Mouse (Mus musculus) stomach, postnatal 0 days (tissue): ENCODE measurements around the gene Alox12e. TPM values are rescaled to one million over a fixed set of nuclear protein-coding genes. Genes with fewer than 3 reads are reported as not detected.

Experiments
- ATAC-seq: fragments of 200-750 bp; cut with Nextera tagmentation; 2 replicates; pipeline ENCODE4 v1.8.0; 2017; ENCODE audit not compliant: low FRiP score, low TSS enrichment
- DNase-seq: peaks from one replicate; pipeline ENCODE4 v3.0.0-alpha.2; 2016; ENCODE audit warnings: low spot score
- H3K27ac ChIP-seq: fragments of 300-500 bp; sonication (generic); replicated peaks from 2 replicates; pipeline ENCODE4 v1.5.1; 2014; ENCODE audit warnings: mild to moderate bottlenecking, control low read depth
- H3K27me3 ChIP-seq: fragments of 300-500 bp; sonication (generic); 2 replicates; pipeline ENCODE4 v1.6.1; 2014; ENCODE audit warnings: low read length; ENCODE audit not compliant: control insufficient read depth, insufficient read depth
- H3K36me3 ChIP-seq: fragments of 300-500 bp; sonication (generic); 2 replicates; pipeline ENCODE4 v1.6.1; 2014; ENCODE audit warnings: low read length, mixed read lengths; ENCODE audit not compliant: control insufficient read depth, insufficient read depth
- H3K4me1 ChIP-seq: fragments of 300-500 bp; sonication (generic); replicated peaks from 2 replicates; pipeline ENCODE4 v1.6.1; 2014; ENCODE audit warnings: antibody characterized with exemption; ENCODE audit not compliant: control insufficient read depth, insufficient read depth
- H3K4me2 ChIP-seq: fragments of 300-500 bp; sonication (generic); replicated peaks from 2 replicates; pipeline ENCODE4 v1.6.1; 2014; ENCODE audit warnings: low read depth, mild to moderate bottlenecking, control low read depth, moderate library complexity
- H3K4me3 ChIP-seq: fragments of 300-500 bp; sonication (generic); 2 replicates; pipeline ENCODE4 v1.5.1; 2014; ENCODE audit warnings: low read depth, low read length, control low read depth
- H3K9ac ChIP-seq: fragments of 300-500 bp; sonication (generic); 2 replicates; pipeline ENCODE4 v1.6.1; 2014; ENCODE audit warnings: mild to moderate bottlenecking, low read length, control low read depth, mixed read lengths
- H3K9me3 ChIP-seq: fragments of 300-500 bp; sonication (generic); 2 replicates; pipeline ENCODE4 v1.6.1; 2016; ENCODE audit warnings: low read length; ENCODE audit not compliant: control insufficient read depth
- CTCF ChIP-seq: IDR thresholded peaks from 2 replicates; pipeline ENCODE4 v1.5.1; 2016; ENCODE audit warnings: antibody characterized with exemption, low read depth, mild to moderate bottlenecking, moderate library complexity
- EP300 ChIP-seq: optimal IDR thresholded peaks from 2 replicates; pipeline ENCODE3; 2016; ENCODE audit warnings: antibody characterized with exemption
- WGBS: fragments of 180-500 bp; shearing (Covaris S2); extraction: QIAGEN DNeasy Blood & Tissue Kit; methylation state at CpG from one replicate; pipeline ENCODE4 v1.1.7; 2014; 5-methylcytosine and 5-hydroxymethylcytosine counted together
- polyA plus RNA-seq: library from polyadenylated mRNA; unstranded; fragments of >200 nt; fragmentation: Nextera tagmentation; extraction: Ambion mirVana; gene quantifications from 2 replicates; pipeline ENCODE4 v1.2.1, GENCODE M21; 2015

Gene Alox12e
- polyA plus RNA-seq, 1 experiment from 2014 or later = 0.05 TPM

DNA sequence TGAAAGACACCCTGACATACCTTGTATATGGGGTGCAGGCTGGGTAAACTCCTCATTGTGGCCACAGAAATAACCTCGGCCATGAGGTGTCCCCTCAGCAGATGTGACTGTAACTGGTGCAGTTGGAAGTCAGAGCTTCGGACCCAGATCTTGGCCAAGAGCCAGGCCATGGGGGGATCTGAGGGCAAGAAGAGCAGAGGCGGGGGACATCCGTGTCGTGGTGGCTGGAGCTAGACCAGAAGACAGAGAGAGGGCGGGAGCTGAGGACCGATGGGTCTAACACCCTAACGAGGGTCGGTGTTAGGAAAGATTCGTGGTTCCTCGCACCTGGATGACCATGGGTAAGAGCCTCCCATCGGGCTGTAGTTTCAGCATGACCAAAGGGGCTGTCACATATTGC lies 2.8 kb downstream of the Alox12e start:
- H3K4me3 ChIP-seq = no peak overlapping the region
- TF ChIP-seq EP300 (no peak), CTCF (no peak)
- peaks cover 2% of the 10 kb centered on the region; the same call in 1 of the 2 replicates for H3K27me3 ChIP-seq
- H3K9ac ChIP-seq = no peak overlapping the region
- no peaks in the 10 kb centered on the region for H3K9me3 ChIP-seq
- no peaks in the 10 kb centered on the region for H3K36me3 ChIP-seq
- DNase-seq (no peak), ATAC-seq (no peak)
- 79% methylated on average over 12 of the region's 12 CpGs for WGBS
- H3K4me2 ChIP-seq = no peak overlapping the region
- H3K27ac ChIP-seq = no peak overlapping the region
- no peaks in the 10 kb centered on the region for H3K4me1 ChIP-seq

DNA sequence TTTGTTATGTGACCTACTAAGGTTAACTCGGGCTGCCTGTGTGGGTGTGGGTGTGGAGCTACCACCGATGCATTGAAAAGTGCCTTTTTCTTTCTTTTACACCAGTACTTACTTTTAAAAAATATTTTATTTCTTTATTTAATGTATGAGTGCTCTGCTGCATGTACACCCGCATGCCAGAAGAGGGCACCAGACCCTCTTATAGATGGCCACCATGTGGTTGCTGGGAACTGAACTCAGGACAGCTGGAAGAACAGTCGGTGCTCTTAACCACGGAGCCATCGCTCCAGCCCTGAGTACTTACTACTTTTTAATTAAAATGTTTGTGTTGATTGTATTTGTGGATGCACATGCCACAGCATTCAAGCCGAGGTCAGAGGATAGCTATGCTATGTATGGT lies 8.6 kb downstream of the Alox12e start:
- H3K4me1 ChIP-seq = no peaks in the 10 kb centered on the region
- H3K27me3 ChIP-seq = no peaks in the 10 kb centered on the region
- no peaks in the 10 kb centered on the region for H3K9me3 ChIP-seq
- ATAC-seq (no peak), DNase-seq (peak; percentile 28)
- 39% methylated on average over 7 of the region's 7 CpGs for whole genome bisulfite sequencing
- no peak overlapping the region for H3K4me2 ChIP-seq
- H3K27ac ChIP-seq = no peak overlapping the region
- H3K9ac ChIP-seq = no peak overlapping the region
- TF ChIP-seq EP300 (no peak), CTCF (peak; percentile 75)
- no peak overlapping the region for H3K4me3 ChIP-seq
- no peaks in the 10 kb centered on the region for H3K36me3 ChIP-seq

DNA sequence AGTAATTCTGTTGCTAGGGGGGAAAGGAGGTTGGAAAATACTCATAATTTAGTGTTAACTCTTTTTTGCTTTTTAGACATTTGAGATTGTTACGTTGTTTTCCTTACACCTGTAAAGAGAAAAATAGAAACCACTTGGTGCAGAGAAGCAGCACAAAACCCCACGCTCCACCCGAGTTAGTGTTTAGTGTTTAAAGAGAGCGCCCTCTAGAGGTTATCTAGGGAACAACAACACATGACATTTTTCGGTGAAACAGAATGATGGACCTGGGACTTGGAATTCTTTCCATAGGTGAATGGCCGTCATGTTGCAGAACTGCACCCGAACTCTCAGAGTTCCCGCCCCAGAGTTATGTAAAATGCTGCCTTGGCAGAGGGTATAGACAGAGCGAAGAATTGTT lies 13.1 kb downstream of the Alox12e start:
- DNase-seq (no peak), ATAC-seq (no peak)
- Histone ChIP-seq H3K9me3 (no peaks in the 10 kb centered on the region), H3K4me3 (no peak overlapping the region), H3K9ac (no peak overlapping the region), H3K27me3 (no peaks in the 10 kb centered on the region), H3K4me2 (no peak overlapping the region), H3K36me3 (no peaks in the 10 kb centered on the region), H3K4me1 (no peaks in the 10 kb centered on the region), H3K27ac (no peak overlapping the region)
- no peak for TF ChIP-seq EP300
- peak; percentile 83 for TF ChIP-seq CTCF
- WGBS = 12% methylated on average over 9 of the region's 9 CpGs

DNA sequence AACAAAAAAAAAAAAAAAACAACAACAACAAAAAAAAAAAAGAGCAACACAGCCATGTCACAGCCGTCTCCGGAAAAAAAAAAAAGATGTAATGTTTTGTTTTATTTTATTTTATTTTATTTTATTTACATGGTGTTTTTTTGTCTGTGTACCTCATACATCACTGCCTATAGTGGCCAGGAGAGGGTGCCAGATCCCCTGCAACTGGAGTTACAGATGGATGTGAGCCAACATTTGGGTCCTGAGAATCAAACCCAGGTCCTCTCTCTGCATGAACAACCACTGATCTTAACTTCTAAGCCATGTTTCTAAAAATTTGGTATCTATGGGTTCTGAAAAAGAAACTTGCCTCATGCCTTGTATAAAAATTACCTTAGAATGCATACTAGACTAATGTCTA lies 14.1 kb downstream of the Alox12e start:
- Histone ChIP-seq H3K9me3 (no peaks in the 10 kb centered on the region), H3K4me2 (no peak overlapping the region), H3K4me3 (no peak overlapping the region), H3K27me3 (no peaks in the 10 kb centered on the region), H3K27ac (no peak overlapping the region), H3K9ac (no peak overlapping the region), H3K4me1 (no peaks in the 10 kb centered on the region), H3K36me3 (no peaks in the 10 kb centered on the region)
- 89% methylated on average over 2 of the region's 2 CpGs for WGBS
- TF ChIP-seq CTCF = peak; percentile 57
- no peak for TF ChIP-seq EP300
- no peak for ATAC-seq
- DNase-seq = no peak

DNA sequence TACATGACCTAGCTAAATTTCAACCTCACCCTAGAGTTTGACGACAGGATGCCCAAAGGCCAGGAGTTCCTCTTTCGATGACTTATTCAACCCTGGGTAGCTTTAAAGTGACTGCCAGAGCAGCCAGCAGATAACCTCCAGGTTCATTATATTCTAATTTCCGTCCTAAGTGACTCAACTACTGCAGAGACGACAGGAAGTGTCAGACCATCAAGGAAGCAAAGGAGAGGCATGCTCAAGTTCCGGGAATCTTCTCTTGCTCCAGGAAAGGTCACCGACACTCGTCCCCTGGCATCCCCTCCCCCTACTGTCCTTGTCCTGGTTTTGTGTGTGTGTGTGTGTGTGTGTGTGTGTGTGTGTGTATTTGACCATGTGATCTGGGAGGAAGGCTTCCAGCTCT lies 16.3 kb downstream of the Alox12e start:
- Histone ChIP-seq H3K36me3 (no peaks in the 10 kb centered on the region), H3K27ac (no peak overlapping the region), H3K4me1 (no peaks in the 10 kb centered on the region), H3K4me3 (no peak overlapping the region), H3K9me3 (no peaks in the 10 kb centered on the region), H3K27me3 (no peaks in the 10 kb centered on the region), H3K4me2 (no peak overlapping the region), H3K9ac (no peak overlapping the region)
- DNase-seq (no peak), ATAC-seq (no peak)
- TF ChIP-seq CTCF (no peak), EP300 (no peak)
- WGBS = 66% methylated on average over 7 of the region's 7 CpGs

DNA sequence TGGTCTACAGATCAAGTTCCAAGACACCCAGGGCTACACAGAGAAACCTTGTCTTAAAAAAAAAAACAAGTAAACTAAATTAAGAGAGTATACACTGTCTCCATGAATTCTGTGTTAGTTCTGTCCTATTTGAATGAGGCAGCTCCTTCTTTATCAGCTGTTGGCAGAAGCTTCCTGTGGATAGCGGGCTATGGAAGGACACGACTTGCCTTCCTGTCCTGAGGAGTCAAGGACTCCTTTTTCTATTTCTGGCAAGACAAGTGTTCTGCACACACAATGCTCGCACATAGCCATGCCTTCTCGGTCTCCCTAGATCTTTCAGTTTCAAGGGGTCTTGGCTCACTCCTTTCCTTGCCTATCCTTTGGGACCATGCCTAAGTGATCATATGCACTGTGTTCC lies 20.1 kb downstream of the Alox12e start:
- H3K4me2 ChIP-seq = no peak overlapping the region
- no peaks in the 10 kb centered on the region for H3K36me3 ChIP-seq
- H3K9ac ChIP-seq = no peak overlapping the region
- TF ChIP-seq EP300 (no peak), CTCF (no peak)
- WGBS = 78% methylated on average over 4 of the region's 4 CpGs
- no peak overlapping the region for H3K4me3 ChIP-seq
- no peaks in the 10 kb centered on the region for H3K9me3 ChIP-seq
- H3K27me3 ChIP-seq = no peaks in the 10 kb centered on the region
- H3K27ac ChIP-seq = no peak overlapping the region
- DNase-seq (no peak), ATAC-seq (no peak)
- no peaks in the 10 kb centered on the region for H3K4me1 ChIP-seq
